Mouse (Mus musculus): ENCODE results near the gene Mycbp2. TPM values are rescaled to one million over a fixed set of nuclear protein-coding genes. Genes with fewer than 3 reads are reported as not detected.

Mycbp2 gene
- polyA plus RNA-seq, 1 experiment, result 21.3 TPM

DNA sequence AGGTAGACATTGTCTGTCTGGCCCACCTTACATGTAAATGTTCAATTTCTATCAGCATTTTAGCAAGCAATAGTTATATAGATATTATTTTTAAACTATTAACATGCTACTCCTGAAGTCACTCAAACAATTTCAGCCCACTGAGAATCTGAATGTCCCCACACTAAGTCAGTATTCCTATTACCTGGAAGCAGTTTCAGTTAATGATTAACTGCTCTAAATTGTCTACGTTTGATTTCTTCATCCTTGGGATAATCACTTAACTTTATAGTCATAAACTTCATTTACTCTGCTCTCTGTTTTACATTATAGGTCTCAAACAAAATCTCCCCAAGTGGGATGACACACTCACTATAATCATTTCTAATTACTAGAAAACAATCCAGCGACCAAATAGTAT is 60.0 kb downstream of the Mycbp2 start:
- Histone ChIP-seq H3K4me3 (replicated peaks; ENCODE audit: extremely low read depth, low read depth, low read length) (no peak overlapping the region), H3K4me1 (ENCODE audit: control insufficient read depth, insufficient read depth, low read length) (no peaks in the 10 kb centered on the region)
- whole genome bisulfite sequencing, result 86% methylated on average over 2 of the region's 2 CpGs
- no peak for DNase-seq
- TF ChIP-seq CTCF (IDR thresholded peaks at IDR 0.05; ENCODE audit: insufficient read depth, low read length) (no peak), POLR2A (IDR thresholded peaks at IDR 0.05; ENCODE audit: borderline replicate concordance, extremely low read depth, low read depth, low read length) (no peak)

DNA sequence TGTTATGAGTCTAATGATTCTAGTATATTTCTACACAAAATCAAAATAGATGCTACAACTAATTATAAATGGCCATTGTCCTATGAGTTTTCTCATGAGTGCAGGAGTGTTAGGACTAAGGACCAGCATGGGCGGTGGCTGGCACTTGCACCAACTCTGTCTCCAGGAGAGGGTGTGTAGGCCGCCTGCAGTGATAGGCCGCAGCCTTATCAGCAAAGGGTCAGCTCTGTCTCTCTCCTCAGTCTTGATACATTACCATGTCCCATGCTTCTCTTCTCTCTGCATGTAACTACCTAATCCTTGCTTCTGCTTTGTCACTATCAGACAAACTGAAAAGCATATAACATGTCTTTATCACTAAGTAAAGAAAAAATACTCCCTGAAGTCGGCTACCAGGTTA is 69.9 kb downstream of the Mycbp2 start:
- WGBS, result 85% methylated on average over 4 of the region's 4 CpGs
- H3K4me3 ChIP-seq (replicated peaks; ENCODE audit: extremely low read depth, low read depth, low read length), result no peak overlapping the region
- no peaks in the 10 kb centered on the region for H3K4me1 ChIP-seq (ENCODE audit: control insufficient read depth, insufficient read depth, low read length)
- no peak for DNase-seq
- TF ChIP-seq CTCF (IDR thresholded peaks at IDR 0.05; ENCODE audit: insufficient read depth, low read length) (no peak), POLR2A (IDR thresholded peaks at IDR 0.05; ENCODE audit: borderline replicate concordance, extremely low read depth, low read depth, low read length) (no peak)

DNA sequence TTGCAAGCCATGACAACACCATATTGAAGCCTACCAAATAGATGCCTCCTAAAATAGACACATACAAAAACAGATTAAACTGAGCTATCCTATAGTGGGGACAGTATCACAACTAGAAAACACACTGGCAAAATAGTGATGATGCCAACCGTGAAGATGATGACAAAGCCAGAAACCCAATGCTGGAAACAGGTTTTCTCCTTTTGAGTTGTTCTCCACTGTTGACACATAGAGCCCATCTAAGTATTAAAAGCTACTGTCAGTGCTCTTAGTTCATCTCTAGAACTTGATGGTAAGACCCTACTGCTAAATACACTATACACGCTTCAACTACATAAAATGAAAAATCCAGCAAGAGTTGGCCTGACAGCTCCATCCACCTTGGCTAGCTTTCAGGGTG is 86.2 kb downstream of the Mycbp2 start:
- no peak for DNase-seq
- WGBS, result 97% methylated on average over 2 of the region's 2 CpGs
- no peak for TF ChIP-seq POLR2A (IDR thresholded peaks at IDR 0.05; ENCODE audit: borderline replicate concordance, extremely low read depth, low read depth, low read length)
- TF ChIP-seq CTCF (IDR thresholded peaks at IDR 0.05; ENCODE audit: insufficient read depth, low read length), result no peak
- no peak overlapping the region for H3K4me3 ChIP-seq (replicated peaks; ENCODE audit: extremely low read depth, low read depth, low read length)
- no peaks in the 10 kb centered on the region for H3K4me1 ChIP-seq (ENCODE audit: control insufficient read depth, insufficient read depth, low read length)

DNA sequence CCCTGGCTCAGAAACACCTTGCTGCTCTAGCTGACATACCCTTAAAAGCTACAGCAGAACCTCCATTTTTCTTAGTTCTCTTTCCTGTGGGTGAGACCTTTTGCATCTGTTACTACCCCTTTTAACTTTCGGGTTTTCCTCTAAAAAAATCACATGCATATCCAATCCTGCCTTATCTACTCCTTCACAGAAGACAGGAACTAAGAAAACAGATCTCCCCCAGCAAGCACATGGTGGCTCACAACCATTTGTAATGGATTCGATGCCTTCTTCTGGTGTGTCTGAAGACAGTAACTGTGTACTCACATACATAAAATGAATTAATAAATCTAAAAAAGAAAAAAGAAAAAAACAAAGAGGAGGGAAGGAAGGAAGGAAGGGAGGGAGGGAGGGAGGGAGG is 87.9 kb downstream of the Mycbp2 start:
- Histone ChIP-seq H3K4me1 (ENCODE audit: control insufficient read depth, insufficient read depth, low read length) (no peaks in the 10 kb centered on the region), H3K4me3 (replicated peaks; ENCODE audit: extremely low read depth, low read depth, low read length) (no peak overlapping the region)
- no peak for DNase-seq
- TF ChIP-seq POLR2A (IDR thresholded peaks at IDR 0.05; ENCODE audit: borderline replicate concordance, extremely low read depth, low read depth, low read length) (no peak), CTCF (IDR thresholded peaks at IDR 0.05; ENCODE audit: insufficient read depth, low read length) (no peak)
- 89% methylated on average over 2 of the region's 2 CpGs for WGBS

DNA sequence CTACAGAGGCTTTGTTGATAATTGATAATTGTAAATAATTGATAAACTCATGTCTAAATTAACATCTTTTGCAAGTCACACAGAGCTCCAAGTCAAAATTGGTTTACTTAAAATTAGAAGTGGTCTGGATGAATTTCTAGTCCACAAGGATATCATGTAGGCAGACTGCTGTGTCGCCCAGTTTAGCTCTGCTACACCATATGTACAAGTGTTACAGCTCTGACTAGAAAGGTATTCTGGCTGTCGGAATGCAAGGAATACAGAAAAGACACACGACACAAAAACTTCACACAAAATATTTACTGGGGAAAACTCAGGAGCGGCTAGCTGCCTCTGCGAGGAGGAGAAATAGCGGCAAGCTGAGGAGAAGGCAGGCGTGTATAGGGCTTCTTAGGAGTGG is 89.7 kb downstream of the Mycbp2 start:
- Histone ChIP-seq H3K4me1 (ENCODE audit: control insufficient read depth, insufficient read depth, low read length) (no peaks in the 10 kb centered on the region), H3K4me3 (replicated peaks; ENCODE audit: extremely low read depth, low read depth, low read length) (no peak overlapping the region)
- no peak for TF ChIP-seq CTCF (IDR thresholded peaks at IDR 0.05; ENCODE audit: insufficient read depth, low read length)
- TF ChIP-seq POLR2A (IDR thresholded peaks at IDR 0.05; ENCODE audit: borderline replicate concordance, extremely low read depth, low read depth, low read length), result no peak
- no peak for DNase-seq
- 95% methylated on average over 7 of the region's 7 CpGs for WGBS

DNA sequence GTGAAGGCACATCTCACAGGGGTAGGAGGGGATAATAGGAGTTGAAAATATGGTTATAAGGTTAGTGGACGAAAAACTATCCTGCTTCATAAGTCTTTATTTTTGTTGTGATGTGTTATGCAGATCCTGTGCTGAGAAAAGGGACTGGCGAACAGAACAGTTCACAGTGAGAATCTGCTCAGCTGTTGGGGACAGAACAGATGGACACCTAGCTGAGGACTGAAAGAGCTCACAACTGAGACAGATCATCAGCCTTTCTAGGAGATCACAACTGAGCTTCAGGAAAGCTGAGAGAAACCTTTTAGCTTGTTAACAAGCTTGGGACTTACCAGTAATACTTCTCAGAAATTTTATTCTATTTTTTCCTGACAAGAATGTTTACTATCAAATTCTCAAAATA is 92.3 kb downstream of the Mycbp2 start:
- Histone ChIP-seq H3K4me3 (replicated peaks; ENCODE audit: extremely low read depth, low read depth, low read length) (no peak overlapping the region), H3K4me1 (ENCODE audit: control insufficient read depth, insufficient read depth, low read length) (no peaks in the 10 kb centered on the region)
- TF ChIP-seq POLR2A (IDR thresholded peaks at IDR 0.05; ENCODE audit: borderline replicate concordance, extremely low read depth, low read depth, low read length), result no peak
- no peak for TF ChIP-seq CTCF (IDR thresholded peaks at IDR 0.05; ENCODE audit: insufficient read depth, low read length)
- 94% methylated on average over 2 of the region's 2 CpGs for WGBS
- no peak for DNase-seq

DNA sequence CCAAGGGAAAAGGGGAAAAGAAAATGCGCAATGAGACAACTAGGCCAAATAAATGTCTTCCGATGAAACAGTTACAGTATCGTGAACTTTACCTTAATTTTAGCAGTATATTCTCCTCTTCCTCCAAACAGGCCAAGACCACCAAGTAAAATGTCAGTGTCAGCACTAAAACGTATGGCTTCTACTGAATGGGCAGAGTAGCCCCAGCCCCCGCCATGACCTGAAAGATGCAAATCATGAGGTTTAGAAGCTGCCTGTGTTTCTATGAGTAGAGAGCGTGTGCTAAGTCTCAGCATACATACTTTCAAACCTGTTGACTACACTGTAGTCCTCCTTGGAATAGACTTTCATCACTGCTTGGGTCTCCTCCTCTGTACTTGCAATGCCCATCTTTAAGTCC is 104.6 kb downstream of the Mycbp2 start:
- WGBS, result 97% methylated on average over 6 of the region's 6 CpGs
- Histone ChIP-seq H3K4me1 (ENCODE audit: control insufficient read depth, insufficient read depth, low read length) (no peaks in the 10 kb centered on the region), H3K4me3 (replicated peaks; ENCODE audit: extremely low read depth, low read depth, low read length) (no peak overlapping the region)
- DNase-seq, result no peak
- TF ChIP-seq CTCF (IDR thresholded peaks at IDR 0.05; ENCODE audit: insufficient read depth, low read length), result no peak
- no peak for TF ChIP-seq POLR2A (IDR thresholded peaks at IDR 0.05; ENCODE audit: borderline replicate concordance, extremely low read depth, low read depth, low read length)

DNA sequence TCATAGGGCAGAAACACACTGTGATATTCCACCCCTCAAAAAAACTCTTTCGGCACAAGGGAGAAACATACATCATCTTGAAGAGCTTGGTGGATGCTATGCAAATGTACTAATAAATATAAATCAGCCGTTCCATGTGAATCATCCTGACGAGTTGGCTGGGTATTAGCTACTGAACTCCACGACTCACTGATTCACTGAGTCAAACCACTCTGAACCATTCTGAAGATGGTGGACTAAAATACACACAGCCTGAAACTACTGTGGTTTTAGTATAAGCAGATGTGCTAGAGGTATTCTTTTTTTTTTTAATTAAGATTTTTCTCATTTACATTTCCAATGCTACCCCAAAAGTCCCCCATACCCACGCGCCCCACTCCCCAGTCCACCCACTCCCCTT is 111.8 kb downstream of the Mycbp2 start:
- WGBS, result 92% methylated on average over 6 of the region's 6 CpGs
- H3K4me3 ChIP-seq (replicated peaks; ENCODE audit: extremely low read depth, low read depth, low read length), result no peak overlapping the region
- H3K4me1 ChIP-seq (ENCODE audit: control insufficient read depth, insufficient read depth, low read length), result no peaks in the 10 kb centered on the region
- no peak for DNase-seq
- no peak for TF ChIP-seq CTCF (IDR thresholded peaks at IDR 0.05; ENCODE audit: insufficient read depth, low read length)
- TF ChIP-seq POLR2A (IDR thresholded peaks at IDR 0.05; ENCODE audit: borderline replicate concordance, extremely low read depth, low read depth, low read length), result no peak

DNA sequence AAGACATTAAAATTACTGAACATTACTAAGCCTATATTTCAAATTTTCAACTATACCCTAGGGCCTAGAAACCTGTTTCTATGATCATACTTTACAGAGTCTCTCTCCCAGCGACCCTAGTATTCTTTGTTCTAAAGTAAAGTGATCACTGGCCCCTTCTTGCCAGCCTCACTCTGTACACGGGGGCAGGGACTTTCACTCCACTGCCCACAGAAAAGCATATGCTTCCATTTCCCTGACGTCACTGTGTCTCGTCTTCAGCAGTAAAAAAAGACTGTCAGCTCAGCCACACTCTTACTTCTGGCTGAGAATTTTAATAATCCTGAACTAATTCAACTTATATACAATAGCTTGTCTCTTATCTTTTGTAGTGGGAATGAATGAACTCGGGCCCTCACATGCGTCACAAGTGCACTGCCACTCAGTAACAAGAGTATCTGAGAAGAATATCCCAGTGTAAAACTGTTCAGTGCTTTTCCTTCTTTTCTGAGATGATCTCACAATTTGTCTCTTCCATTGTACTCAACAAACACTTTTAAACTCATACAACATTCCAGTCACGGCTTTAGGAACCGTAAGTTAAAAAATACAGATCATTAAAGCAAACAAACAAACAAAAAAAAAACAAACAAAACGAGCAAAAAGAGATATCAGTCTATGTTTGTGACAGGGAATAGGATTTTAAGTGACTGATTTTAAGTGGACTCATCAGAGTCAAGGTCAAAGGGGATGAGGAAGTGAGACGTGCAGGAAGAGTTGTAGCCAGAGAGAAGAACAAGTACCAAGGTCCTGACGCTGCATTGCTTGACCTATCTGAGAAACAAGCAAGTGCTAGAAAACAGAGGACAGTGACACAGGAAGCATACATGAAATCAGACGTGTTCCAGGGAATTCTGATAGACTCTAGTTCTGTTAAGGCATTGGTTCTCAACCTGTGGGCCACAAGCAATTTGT is 112.7 kb downstream of the Mycbp2 start:
- 69% methylated on average over 12 of the region's 12 CpGs for WGBS
- Histone ChIP-seq H3K4me1 (ENCODE audit: control insufficient read depth, insufficient read depth, low read length) (no peaks in the 10 kb centered on the region), H3K4me3 (replicated peaks; ENCODE audit: extremely low read depth, low read depth, low read length) (no peak overlapping the region)
- TF ChIP-seq POLR2A (IDR thresholded peaks at IDR 0.05; ENCODE audit: borderline replicate concordance, extremely low read depth, low read depth, low read length), result no peak
- no peak for TF ChIP-seq CTCF (IDR thresholded peaks at IDR 0.05; ENCODE audit: insufficient read depth, low read length)
- DNase-seq, result no peak

DNA sequence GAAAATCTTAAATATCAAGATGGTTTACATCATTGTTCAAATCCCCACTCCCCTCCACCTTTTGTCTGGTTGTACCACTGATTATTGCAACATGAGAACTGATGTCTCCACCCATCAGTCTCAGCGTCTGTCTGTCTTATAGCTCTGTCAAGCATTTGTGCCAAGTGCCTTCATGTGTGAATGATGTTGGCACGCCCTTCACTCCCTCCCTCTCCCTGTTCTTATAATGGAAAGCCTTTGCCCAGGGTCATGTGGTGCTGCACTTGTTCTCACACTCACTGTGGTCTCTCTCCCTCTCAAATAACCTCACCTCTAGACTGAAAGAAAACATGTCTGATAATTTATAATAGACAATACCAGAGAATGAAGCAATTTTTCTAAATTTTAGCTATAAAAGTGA is 124.3 kb downstream of the Mycbp2 start:
- Histone ChIP-seq H3K4me1 (ENCODE audit: control insufficient read depth, insufficient read depth, low read length) (no peaks in the 10 kb centered on the region), H3K4me3 (replicated peaks; ENCODE audit: extremely low read depth, low read depth, low read length) (no peak overlapping the region)
- whole genome bisulfite sequencing, result 74% methylated on average over 2 of the region's 2 CpGs
- TF ChIP-seq POLR2A (IDR thresholded peaks at IDR 0.05; ENCODE audit: borderline replicate concordance, extremely low read depth, low read depth, low read length) (no peak), CTCF (IDR thresholded peaks at IDR 0.05; ENCODE audit: insufficient read depth, low read length) (no peak)
- no peak for DNase-seq
